Mouse (Mus musculus) cerebellum, adult 2 months (tissue): ENCODE results near the gene Abhd4. TPM values are rescaled to one million over a fixed set of nuclear protein-coding genes. Genes with fewer than 3 reads are reported as not detected.

Source experiments
- DNase-seq, 2 experiments: peaks; one replicate each; pipeline ENCODE4 v3.0.0; 2021
- H3K27ac ChIP-seq: fragments of 200-500 bp; 2 replicates; pipeline ENCODE4 v1.5.1; 2012; ENCODE audit warnings: low read length, control low read depth, inconsistent platforms; ENCODE audit not compliant: insufficient read depth
- H3K27me3 ChIP-seq: fragments of 200-500 bp; 2 replicates; pipeline ENCODE4 v1.6.1; 2012; ENCODE audit warnings: inconsistent platforms, mild to moderate bottlenecking, low read length, moderate library complexity; ENCODE audit not compliant: control insufficient read depth, insufficient read depth
- H3K4me1 ChIP-seq: fragments of 200-500 bp; 2 replicates; pipeline ENCODE4 v1.6.1; 2011; ENCODE audit warnings: low read length; ENCODE audit not compliant: control insufficient read depth, insufficient read depth
- H3K4me3 ChIP-seq: fragments of 200-500 bp; replicated peaks from 2 replicates; pipeline ENCODE3; 2011; ENCODE audit warnings: mild to moderate bottlenecking, low read depth, low read length, control low read depth; ENCODE audit not compliant: insufficient read depth
- CTCF ChIP-seq: fragments of 200-500 bp; IDR thresholded peaks from 2 replicates; pipeline ENCODE4 v1.5.1; 2011; ENCODE audit warnings: low read depth, mild to moderate bottlenecking, control low read depth, low read length, moderate library complexity, borderline replicate concordance; ENCODE audit not compliant: insufficient read depth
- POLR2A ChIP-seq: fragments of 200-500 bp; IDR thresholded peaks from 2 replicates; pipeline ENCODE4 v1.6.1; 2011; ENCODE audit warnings: low read length, control low read depth, borderline replicate concordance; ENCODE audit not compliant: insufficient read depth
- WGBS: fragments of 180-500 bp; shearing (Covaris S2); methylation state at CpG from one replicate; pipeline ENCODE4 v1.1.7; 2018; 5-methylcytosine and 5-hydroxymethylcytosine counted together
- polyA plus RNA-seq: library from polyadenylated mRNA; depleted of rRNA; stranded (reverse); fragments of >200 nt; gene quantifications from 2 replicates; pipeline ENCODE4 v1.2.3, GENCODE M21; 2012; rRNA removed

The Abhd4 gene
- 57.6 and 59.2 TPM in 2 replicates for polyA plus RNA-seq

- peaks cover 8% of the 10 kb centered on the region for H3K4me1 ChIP-seq
- no peaks in the 10 kb centered on the region for H3K27me3 ChIP-seq
- TF ChIP-seq POLR2A (peak; percentile 98), CTCF (no peak)
- WGBS, result under 1% methylated on average over 39 of the region's 39 CpGs
- DNase-seq, result peak; percentile 98
- peak within 1 kb of the TSS; percentile 71 for H3K4me3 ChIP-seq
- peak within 1 kb of the TSS; percentile 60 for H3K27ac ChIP-seq
Observed at GRCm38 (mm10) chr14:54253741-54254291, at the start of gene Abhd4, which contains the start of gene Dad1. Gene Abhd4, plus strand, starts transcription at chr14:54254188. Gene Dad1, minus strand, starts transcription at chr14:54254104.

DNA sequence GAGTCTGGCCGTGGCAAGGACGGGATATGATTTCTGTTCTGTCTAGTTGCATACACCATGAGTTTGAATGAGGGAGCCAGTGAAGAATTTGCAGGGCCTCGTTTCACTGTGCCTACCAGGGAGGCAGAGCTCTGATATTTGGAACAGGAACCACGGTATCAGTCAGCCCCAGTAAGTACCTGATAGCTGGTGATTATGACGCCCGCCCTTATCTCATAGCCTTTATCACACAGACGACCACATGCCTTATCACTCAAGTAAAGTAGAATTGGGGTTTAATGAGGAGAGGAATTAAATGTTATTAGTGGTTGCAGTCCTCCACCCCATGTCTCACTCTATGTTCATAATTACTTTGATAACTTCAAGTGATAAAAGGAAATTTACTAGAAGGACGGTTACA, 49.7 kb upstream of the Abhd4 start:
- Histone ChIP-seq H3K4me1 (no peaks in the 10 kb centered on the region), H3K4me3 (no peak overlapping the region), H3K27ac (no peak overlapping the region), H3K27me3 (no peaks in the 10 kb centered on the region)
- DNase-seq, result no peak
- no peak for TF ChIP-seq CTCF
- no peak for TF ChIP-seq POLR2A
- WGBS, result 92% methylated on average over 8 of the region's 8 CpGs

DNA sequence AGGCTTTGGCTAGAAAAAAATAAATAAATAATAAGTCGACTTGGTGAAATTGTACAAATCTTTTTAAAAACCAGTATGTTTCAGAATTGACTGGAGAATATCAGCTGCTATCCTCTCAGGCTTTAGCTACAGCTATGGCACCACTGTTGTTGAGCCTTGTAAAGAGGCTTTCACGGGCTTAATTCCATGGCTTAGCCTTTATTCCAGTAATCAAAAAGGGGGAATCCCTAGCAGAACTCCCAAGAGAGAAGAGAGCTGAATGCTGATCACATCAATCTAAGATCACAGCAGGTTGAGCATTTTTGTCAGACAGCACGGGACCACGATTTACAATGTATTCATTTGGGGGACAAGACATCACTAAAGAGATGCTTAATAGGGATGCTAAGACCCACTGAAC, 49.2 kb upstream of the Abhd4 start:
- no peaks in the 10 kb centered on the region for H3K27me3 ChIP-seq
- no peak overlapping the region for H3K27ac ChIP-seq
- DNase-seq, result no peak
- H3K4me1 ChIP-seq, result no peaks in the 10 kb centered on the region
- TF ChIP-seq POLR2A (no peak), CTCF (no peak)
- WGBS, result 67% methylated on average over 4 of the region's 4 CpGs
- no peak overlapping the region for H3K4me3 ChIP-seq

DNA sequence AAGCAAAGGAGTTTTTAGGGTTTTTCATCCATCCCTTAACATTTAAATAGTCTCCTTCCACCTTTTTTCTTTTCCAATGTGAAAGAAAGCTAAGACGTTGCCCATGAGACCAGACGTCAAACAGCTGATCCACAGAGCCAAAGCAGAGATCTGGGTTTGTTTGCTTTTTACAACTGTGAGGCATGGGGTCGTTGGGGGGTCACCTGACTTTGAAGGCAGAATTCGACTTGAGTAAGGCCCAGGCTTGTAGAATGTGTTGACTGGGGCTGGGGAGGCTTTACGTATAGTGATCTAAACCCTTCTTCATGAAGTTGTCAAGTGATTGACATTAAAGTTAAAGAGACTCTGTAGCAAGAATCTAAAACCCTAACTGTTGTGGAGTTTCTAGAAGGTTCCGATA, 48.1 kb upstream of the Abhd4 start:
- WGBS, result 71% methylated on average over 6 of the region's 6 CpGs
- Histone ChIP-seq H3K4me3 (no peak overlapping the region), H3K27ac (no peak overlapping the region), H3K27me3 (no peaks in the 10 kb centered on the region), H3K4me1 (no peaks in the 10 kb centered on the region)
- no peak for DNase-seq
- TF ChIP-seq POLR2A, result no peak
- no peak for TF ChIP-seq CTCF

DNA sequence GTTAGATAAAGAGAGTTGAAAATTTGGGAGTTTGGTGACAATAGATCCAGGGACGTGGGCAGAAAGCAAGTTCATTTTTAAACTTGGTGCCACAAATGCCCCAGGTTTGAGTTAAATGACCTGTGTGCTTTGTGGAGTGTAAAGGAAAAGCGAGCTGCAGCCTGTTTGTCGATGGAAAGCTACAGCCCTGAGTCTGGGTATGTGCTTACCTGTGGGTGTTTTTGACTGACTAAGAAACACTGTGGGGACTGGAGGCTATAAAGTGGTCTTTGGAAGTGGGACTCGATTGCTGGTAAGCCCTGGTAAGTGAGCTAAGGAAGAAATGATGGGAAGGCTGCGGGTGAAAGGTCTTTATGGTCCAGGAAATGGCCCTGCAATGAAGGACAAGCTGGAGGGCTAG, 47.7 kb upstream of the Abhd4 start:
- DNase-seq, result no peak
- TF ChIP-seq CTCF (no peak), POLR2A (no peak)
- H3K27me3 ChIP-seq, result no peaks in the 10 kb centered on the region
- no peak overlapping the region for H3K27ac ChIP-seq
- 90% methylated on average over 5 of the region's 5 CpGs for WGBS
- no peak overlapping the region for H3K4me3 ChIP-seq
- no peaks in the 10 kb centered on the region for H3K4me1 ChIP-seq

DNA sequence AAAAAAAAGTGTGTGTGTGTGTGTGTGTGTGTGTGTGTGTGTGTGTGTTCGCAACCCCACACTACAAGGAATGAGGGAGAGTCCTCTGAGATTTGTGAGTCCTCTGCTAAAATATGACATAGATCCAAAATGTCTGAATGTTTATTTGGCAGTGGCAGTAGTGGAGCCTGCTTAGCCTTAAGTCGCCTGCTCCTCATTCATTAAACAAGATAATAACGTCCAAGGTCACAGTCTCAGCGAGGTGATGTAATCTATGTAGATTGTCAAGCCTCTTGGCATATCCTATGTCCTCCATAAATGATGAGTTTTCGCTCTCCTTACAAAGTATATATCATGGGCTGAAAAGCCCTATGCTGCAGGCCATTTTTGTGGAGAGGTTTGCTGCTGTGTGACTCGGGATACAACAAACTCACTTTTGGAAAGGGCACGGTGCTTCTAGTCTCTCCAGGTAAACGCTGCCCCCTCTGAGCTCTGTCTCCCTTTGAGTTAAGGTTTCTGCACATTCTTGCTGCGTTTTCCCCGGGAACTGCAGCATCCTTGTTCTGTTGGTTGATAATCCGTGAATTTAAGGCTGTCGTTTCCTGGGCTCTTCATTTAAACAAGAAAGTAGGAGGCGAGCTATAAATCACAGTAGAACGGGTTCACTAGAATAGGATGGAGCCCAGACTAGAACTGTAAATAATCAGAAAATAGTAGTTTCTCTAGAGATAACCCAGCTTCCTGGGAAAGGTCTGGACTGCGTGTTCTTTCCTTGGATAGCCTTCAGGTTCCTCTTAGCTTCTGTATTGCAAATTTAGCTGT, 47.0 kb upstream of the Abhd4 start:
- 81% methylated on average over 15 of the region's 15 CpGs for WGBS
- no peaks in the 10 kb centered on the region for H3K4me1 ChIP-seq
- H3K27ac ChIP-seq, result no peak overlapping the region
- no peak for DNase-seq
- no peaks in the 10 kb centered on the region for H3K27me3 ChIP-seq
- TF ChIP-seq POLR2A, result no peak
- no peak for TF ChIP-seq CTCF
- no peak overlapping the region for H3K4me3 ChIP-seq

DNA sequence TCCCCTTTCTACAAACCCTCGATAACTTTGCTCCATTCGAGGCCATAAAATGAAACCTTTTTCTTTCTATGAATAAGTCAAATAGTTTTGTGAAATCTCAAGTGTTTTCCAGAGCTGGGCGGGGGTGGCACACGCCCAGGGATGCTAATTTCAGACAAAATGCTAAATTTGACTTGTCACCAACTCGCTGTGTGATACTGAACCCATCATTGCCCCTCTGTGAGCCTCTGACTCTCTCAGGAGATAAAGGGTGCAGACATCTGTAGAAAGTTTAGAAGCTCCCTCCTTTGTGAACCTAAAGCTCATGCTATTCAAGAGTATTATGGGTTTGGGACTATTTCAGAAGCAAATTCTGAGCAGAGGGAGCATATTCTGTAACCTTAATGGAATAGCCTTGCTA, 46.1 kb upstream of the Abhd4 start:
- H3K27ac ChIP-seq, result no peak overlapping the region
- no peak for DNase-seq
- 85% methylated on average over 5 of the region's 5 CpGs for whole genome bisulfite sequencing
- no peak for TF ChIP-seq POLR2A
- TF ChIP-seq CTCF, result no peak
- no peaks in the 10 kb centered on the region for H3K4me1 ChIP-seq
- no peaks in the 10 kb centered on the region for H3K27me3 ChIP-seq
- no peak overlapping the region for H3K4me3 ChIP-seq

- Histone ChIP-seq H3K27ac (no peak overlapping the region), H3K4me1 (no peaks in the 10 kb centered on the region), H3K4me3 (no peak overlapping the region), H3K27me3 (no peaks in the 10 kb centered on the region)
- 70% methylated on average over 6 of the region's 6 CpGs for WGBS
- TF ChIP-seq CTCF, result no peak
- TF ChIP-seq POLR2A, result no peak
- no peak for DNase-seq
Observed at GRCm38 (mm10) chr14:54208741-54209140, 45.2 kb upstream of the Abhd4 start.

DNA sequence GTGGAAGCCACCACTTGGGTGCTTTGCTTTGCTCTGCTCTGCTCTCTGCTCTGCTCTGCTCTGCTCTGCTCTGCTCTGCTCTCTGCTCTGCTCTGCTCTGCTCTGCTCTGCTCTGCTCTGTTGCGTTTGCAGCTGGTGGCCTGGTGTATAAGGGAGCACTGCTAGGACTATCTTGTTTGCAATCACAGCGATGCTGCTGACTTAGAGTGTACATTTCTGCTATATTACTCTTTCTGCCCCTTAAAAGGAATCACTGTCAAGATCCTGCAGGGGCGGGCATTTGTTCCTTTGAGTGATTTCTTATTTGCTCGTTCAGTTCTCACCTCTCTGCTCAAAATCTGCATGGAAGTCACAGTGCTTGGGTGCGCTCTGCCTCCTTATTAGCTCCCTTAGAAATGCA, 44.1 kb upstream of the Abhd4 start:
- Histone ChIP-seq H3K4me1 (no peaks in the 10 kb centered on the region), H3K4me3 (no peak overlapping the region), H3K27ac (no peak overlapping the region), H3K27me3 (no peaks in the 10 kb centered on the region)
- WGBS, result 82% methylated on average over 5 of the region's 5 CpGs
- no peak for DNase-seq
- TF ChIP-seq CTCF (no peak), POLR2A (no peak)
